Mouse (Mus musculus): ENCODE results near the gene Gm36028. TPM values are rescaled to one million over a fixed set of nuclear protein-coding genes. Genes with fewer than 3 reads are reported as not detected.

Gm36028 gene
- polyA plus RNA-seq, 1 experiment from 2014 or later, result 6.2 TPM

GRCm38 (mm10) chr16:37865841-37866240, 4.9 kb upstream of the Gm36028 start:
- Histone ChIP-seq H3K27me3 (replicated peaks; ENCODE audit: control insufficient read depth, insufficient read depth, low read length) (no peaks in the 10 kb centered on the region), H3K36me3 (ENCODE audit: control insufficient read depth, insufficient read depth) (no peaks in the 10 kb centered on the region), H3K27ac (ENCODE audit: low read depth, low read length) (no peak overlapping the region), H3K4me2 (replicated peaks; ENCODE audit: low read depth) (no peak overlapping the region), H3K4me3 (ENCODE audit: low read depth, low read length) (no peak overlapping the region), H3K4me1 (replicated peaks; ENCODE audit: control insufficient read depth, insufficient read depth, low read length) (peaks cover 10% of the 10 kb centered on the region; the same call in 1 of the 2 replicates), H3K9ac (ENCODE audit: low read depth, low read length) (no peak overlapping the region), H3K9me3 (ENCODE audit: control insufficient read depth) (no peaks in the 10 kb centered on the region)
- TF ChIP-seq CTCF (IDR thresholded peaks at IDR 0.05; ENCODE audit: low read depth), result no peak
- WGBS, result 77% methylated on average over 9 of the region's 9 CpGs
- no peak for ATAC-seq

- no peak overlapping the region for H3K4me2 ChIP-seq (replicated peaks; ENCODE audit: low read depth)
- no peak overlapping the region for H3K4me3 ChIP-seq (ENCODE audit: low read depth, low read length)
- no peaks in the 10 kb centered on the region for H3K27me3 ChIP-seq (replicated peaks; ENCODE audit: control insufficient read depth, insufficient read depth, low read length)
- no peak overlapping the region for H3K27ac ChIP-seq (ENCODE audit: low read depth, low read length)
- WGBS, result 66% methylated on average over 3 of the region's 3 CpGs
- TF ChIP-seq CTCF (IDR thresholded peaks at IDR 0.05; ENCODE audit: low read depth), result no peak
- H3K9me3 ChIP-seq (ENCODE audit: control insufficient read depth), result no peaks in the 10 kb centered on the region
- no peak for ATAC-seq
- H3K4me1 ChIP-seq (replicated peaks; ENCODE audit: control insufficient read depth, insufficient read depth, low read length), result no peaks in the 10 kb centered on the region
- H3K36me3 ChIP-seq (ENCODE audit: control insufficient read depth, insufficient read depth), result no peaks in the 10 kb centered on the region
- no peak overlapping the region for H3K9ac ChIP-seq (ENCODE audit: low read depth, low read length)
These were observed 2.9 kb upstream of the Gm36028 start for GRCm38 (mm10) chr16:37863876-37864275.

GRCm38 (mm10) chr16:37860213-37860612, 733 bp downstream of the Gm36028 start:
- Histone ChIP-seq H3K27me3 (replicated peaks; ENCODE audit: control insufficient read depth, insufficient read depth, low read length) (no peaks in the 10 kb centered on the region), H3K4me1 (replicated peaks; ENCODE audit: control insufficient read depth, insufficient read depth, low read length) (no peaks in the 10 kb centered on the region), H3K9me3 (ENCODE audit: control insufficient read depth) (no peaks in the 10 kb centered on the region), H3K9ac (ENCODE audit: low read depth, low read length) (no peak overlapping the region), H3K4me2 (replicated peaks; ENCODE audit: low read depth) (no peak overlapping the region), H3K36me3 (ENCODE audit: control insufficient read depth, insufficient read depth) (no peaks in the 10 kb centered on the region), H3K27ac (ENCODE audit: low read depth, low read length) (no peak overlapping the region), H3K4me3 (ENCODE audit: low read depth, low read length) (no peak overlapping the region)
- no peak for ATAC-seq
- TF ChIP-seq CTCF (IDR thresholded peaks at IDR 0.05; ENCODE audit: low read depth), result no peak
- 77% methylated on average over 7 of the region's 7 CpGs for WGBS

GRCm38 (mm10) chr16:37857495-37857894, 3.5 kb downstream of the Gm36028 start:
- Histone ChIP-seq H3K4me1 (replicated peaks; ENCODE audit: control insufficient read depth, insufficient read depth, low read length) (no peaks in the 10 kb centered on the region), H3K4me3 (ENCODE audit: low read depth, low read length) (no peak overlapping the region), H3K4me2 (replicated peaks; ENCODE audit: low read depth) (no peak overlapping the region), H3K27ac (ENCODE audit: low read depth, low read length) (no peak overlapping the region), H3K36me3 (ENCODE audit: control insufficient read depth, insufficient read depth) (no peaks in the 10 kb centered on the region), H3K27me3 (replicated peaks; ENCODE audit: control insufficient read depth, insufficient read depth, low read length) (no peaks in the 10 kb centered on the region), H3K9ac (ENCODE audit: low read depth, low read length) (no peak overlapping the region), H3K9me3 (ENCODE audit: control insufficient read depth) (no peaks in the 10 kb centered on the region)
- ATAC-seq, result no peak
- TF ChIP-seq CTCF (IDR thresholded peaks at IDR 0.05; ENCODE audit: low read depth), result no peak
- 58% methylated on average over 8 of the region's 8 CpGs for WGBS

DNA sequence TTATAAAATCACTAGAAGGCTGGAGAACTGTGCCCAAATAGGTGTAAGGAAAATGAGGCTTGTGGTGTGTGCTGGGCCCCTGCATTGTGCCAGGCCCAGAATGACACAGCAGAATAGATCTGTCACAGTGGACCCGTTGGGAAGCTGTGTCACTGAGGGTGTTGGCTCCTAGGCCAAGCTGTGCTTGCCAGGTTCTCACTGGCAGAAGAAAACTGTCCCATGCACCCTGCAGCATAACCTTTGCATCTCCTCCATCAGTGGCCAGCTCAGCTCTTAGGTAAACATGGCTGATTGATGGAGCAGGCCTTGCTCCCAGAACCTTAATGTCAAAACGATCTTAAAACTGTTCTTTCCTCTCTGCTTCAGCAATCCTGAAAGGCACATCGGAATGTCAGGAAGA, 4.6 kb downstream of the Gm36028 start:
- H3K4me1 ChIP-seq (replicated peaks; ENCODE audit: control insufficient read depth, insufficient read depth, low read length), result no peaks in the 10 kb centered on the region
- H3K9me3 ChIP-seq (ENCODE audit: control insufficient read depth), result no peaks in the 10 kb centered on the region
- H3K4me2 ChIP-seq (replicated peaks; ENCODE audit: low read depth), result no peak overlapping the region
- no peak for ATAC-seq
- H3K27me3 ChIP-seq (replicated peaks; ENCODE audit: control insufficient read depth, insufficient read depth, low read length), result no peaks in the 10 kb centered on the region
- H3K36me3 ChIP-seq (ENCODE audit: control insufficient read depth, insufficient read depth), result no peaks in the 10 kb centered on the region
- no peak overlapping the region for H3K27ac ChIP-seq (ENCODE audit: low read depth, low read length)
- 37% methylated on average over 3 of the region's 3 CpGs for WGBS
- no peak overlapping the region for H3K4me3 ChIP-seq (ENCODE audit: low read depth, low read length)
- TF ChIP-seq CTCF (IDR thresholded peaks at IDR 0.05; ENCODE audit: low read depth), result no peak
- H3K9ac ChIP-seq (ENCODE audit: low read depth, low read length), result no peak overlapping the region

GRCm38 (mm10) chr16:37855583-37855982, 5.4 kb downstream of the Gm36028 start:
- H3K36me3 ChIP-seq (ENCODE audit: control insufficient read depth, insufficient read depth), result no peaks in the 10 kb centered on the region
- no peak for ATAC-seq
- no peaks in the 10 kb centered on the region for H3K27me3 ChIP-seq (replicated peaks; ENCODE audit: control insufficient read depth, insufficient read depth, low read length)
- no peaks in the 10 kb centered on the region for H3K9me3 ChIP-seq (ENCODE audit: control insufficient read depth)
- no peak for TF ChIP-seq CTCF (IDR thresholded peaks at IDR 0.05; ENCODE audit: low read depth)
- no peaks in the 10 kb centered on the region for H3K4me1 ChIP-seq (replicated peaks; ENCODE audit: control insufficient read depth, insufficient read depth, low read length)
- WGBS, result 51% methylated on average over 8 of the region's 8 CpGs
- H3K9ac ChIP-seq (ENCODE audit: low read depth, low read length), result no peak overlapping the region
- no peak overlapping the region for H3K4me2 ChIP-seq (replicated peaks; ENCODE audit: low read depth)
- H3K4me3 ChIP-seq (ENCODE audit: low read depth, low read length), result no peak overlapping the region
- no peak overlapping the region for H3K27ac ChIP-seq (ENCODE audit: low read depth, low read length)

DNA sequence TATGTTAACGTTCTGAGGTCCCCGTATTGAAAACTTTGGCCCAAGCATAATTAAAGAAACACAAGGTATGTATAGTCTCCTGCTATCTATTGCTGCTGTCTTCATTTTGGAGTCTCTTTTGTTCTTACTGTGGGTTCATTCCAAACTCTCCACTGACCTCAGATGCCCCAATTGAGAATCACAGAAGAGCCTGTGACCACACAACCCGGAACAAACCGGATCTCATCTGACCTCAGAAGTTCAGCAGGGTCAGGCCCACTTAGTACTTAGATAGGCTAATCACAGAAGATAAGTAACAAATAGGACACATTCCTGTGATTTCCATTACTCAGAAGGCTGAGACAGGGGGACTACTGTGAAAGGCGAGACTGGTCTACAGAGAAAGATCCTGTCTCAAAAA, 6.4 kb downstream of the Gm36028 start:
- no peak for TF ChIP-seq CTCF (IDR thresholded peaks at IDR 0.05; ENCODE audit: low read depth)
- Histone ChIP-seq H3K9me3 (ENCODE audit: control insufficient read depth) (no peaks in the 10 kb centered on the region), H3K36me3 (ENCODE audit: control insufficient read depth, insufficient read depth) (no peaks in the 10 kb centered on the region), H3K27me3 (replicated peaks; ENCODE audit: control insufficient read depth, insufficient read depth, low read length) (no peaks in the 10 kb centered on the region), H3K27ac (ENCODE audit: low read depth, low read length) (no peak overlapping the region), H3K9ac (ENCODE audit: low read depth, low read length) (no peak overlapping the region), H3K4me1 (replicated peaks; ENCODE audit: control insufficient read depth, insufficient read depth, low read length) (no peaks in the 10 kb centered on the region), H3K4me3 (ENCODE audit: low read depth, low read length) (no peak overlapping the region), H3K4me2 (replicated peaks; ENCODE audit: low read depth) (no peak overlapping the region)
- no peak for ATAC-seq
- 46% methylated on average over 5 of the region's 5 CpGs for WGBS

Data from intestine, postnatal 0 days (tissue).